8 mouse cellular contexts compared by ENCODE assay signal in genomic region chr4:43043644-43044357, GRCm38 (mm10). TPM values are rescaled to one million over a fixed set of nuclear protein-coding genes. Genes with fewer than 3 reads are reported as not detected.
A peak's percentile ranks its signal among the peaks of the same experiment; 100 is the strongest.
DNase-seq lines count a peak whose midpoint lies in the region; ATAC-seq and TF ChIP-seq lines count a peak whose summit lies in the region.

No protein-coding gene starts in this region.

- peak overlapping the region; percentile 72 for H3K4me3 ChIP-seq in heart, embryonic 15.5 days
- H3K4me3 ChIP-seq in kidney, postnatal 0 days (replicated peaks; ENCODE audit: low read depth, low read length): no peak overlapping the region
- H3K4me3 ChIP-seq in lung, postnatal 0 days (ENCODE audit: low read depth, low read length): peak overlapping the region; percentile 10; the same call in 1 of the 2 replicates
- H3K4me3 ChIP-seq in olfactory bulb, adult 2 months (ENCODE audit: insufficient read depth, low read depth, low read length): peak overlapping the region; percentile 13; the same call in 1 of the 2 replicates

- WGBS in heart, embryonic 15.5 days: 19% methylated on average over 7 of the region's 7 CpGs
- WGBS in kidney, postnatal 0 days: 20% methylated on average over 7 of the region's 7 CpGs
- 17% methylated on average over 7 of the region's 7 CpGs for WGBS in lung, postnatal 0 days
- WGBS in olfactory bulb, adult 2 months: 11% methylated on average over 7 of the region's 7 CpGs

- H3K36me3 ChIP-seq in heart, embryonic 15.5 days: no peaks in the 10 kb centered on the region
- no peaks in the 10 kb centered on the region for H3K36me3 ChIP-seq in kidney, postnatal 0 days (ENCODE audit: insufficient read depth, low read length)
- no peaks in the 10 kb centered on the region for H3K36me3 ChIP-seq in lung, postnatal 0 days (ENCODE audit: insufficient read depth, low read length)

- H3K9me3 ChIP-seq in heart, embryonic 15.5 days (replicated peaks): no peaks in the 10 kb centered on the region
- H3K9me3 ChIP-seq in kidney, postnatal 0 days (replicated peaks; ENCODE audit: low read length): no peaks in the 10 kb centered on the region
- H3K9me3 ChIP-seq in lung, postnatal 0 days (ENCODE audit: low read length): no peaks in the 10 kb centered on the region

- no peak for TF ChIP-seq CTCF in kidney, postnatal 0 days (IDR thresholded peaks at IDR 0.05; ENCODE audit: low read depth)
- TF ChIP-seq CTCF in lung, postnatal 0 days (IDR thresholded peaks at IDR 0.05): no peak
- TF ChIP-seq CTCF in olfactory bulb, adult 2 months (IDR thresholded peaks at IDR 0.05; ENCODE audit: insufficient read depth, low read depth, low read length): no peak

- H3K4me1 ChIP-seq in heart, embryonic 15.5 days (replicated peaks): peaks cover 43% of the 10 kb centered on the region
- H3K4me1 ChIP-seq in kidney, postnatal 0 days (replicated peaks; ENCODE audit: insufficient read depth, low read length): peaks cover 24% of the 10 kb centered on the region
- peaks cover 18% of the 10 kb centered on the region for H3K4me1 ChIP-seq in lung, postnatal 0 days (ENCODE audit: insufficient read depth, low read depth, low read length)
- H3K4me1 ChIP-seq in olfactory bulb, adult 2 months (ENCODE audit: control insufficient read depth, insufficient read depth, low read length): peaks cover 23% of the 10 kb centered on the region

- H3K4me2 ChIP-seq in heart, embryonic 15.5 days: peak overlapping the region; percentile 82
- peak overlapping the region; percentile 82 for H3K4me2 ChIP-seq in kidney, postnatal 0 days (ENCODE audit: low read length)
- peak overlapping the region; percentile 82 for H3K4me2 ChIP-seq in lung, postnatal 0 days (replicated peaks; ENCODE audit: low read depth, low read length)

- ATAC-seq in heart, embryonic 15.5 days (replicated peaks; ENCODE audit: insufficient number of reproducible peaks, insufficient read depth, low FRiP score, low read depth): no peak; the same call in 1 of the 2 replicates
- ATAC-seq in kidney, postnatal 0 days (replicated peaks; ENCODE audit: low FRiP score, low read depth): no peak
- ATAC-seq in lung, postnatal 0 days: peak; percentile 18

- DNase-seq in 3134 (ENCODE audit: extremely low read depth, insufficient read length, low spot score) (peak; percentile 55), ES-CJ7 (ENCODE audit: low read depth, low spot score) (peak; percentile 85)
- peak; percentile 90 for DNase-seq in embryo, embryonic 11 days
- peak; percentile 84 for DNase-seq in kidney, postnatal 0 days (ENCODE audit: low spot score)
- peak; percentile 95 for DNase-seq in lung, postnatal 0 days (ENCODE audit: low spot score)
- peak; percentile 61 for DNase-seq in yolk sac, embryonic 10.5 days (ENCODE audit: low spot score)

- TF ChIP-seq EP300 in lung, postnatal 0 days (IDR thresholded peaks at IDR 0.05): no peak

- peak overlapping the region; percentile 38 for H3K9ac ChIP-seq in heart, embryonic 15.5 days
- 0 out of 2 replicates have a peak overlapping the region, but pooled peaks have one; percentile 55 for H3K9ac ChIP-seq in kidney, postnatal 0 days (ENCODE audit: low read depth, low read length)
- no peak overlapping the region; the same call in 1 of the 2 replicates for H3K9ac ChIP-seq in lung, postnatal 0 days (replicated peaks; ENCODE audit: low read depth)

- H3K27ac ChIP-seq in heart, embryonic 15.5 days: peak overlapping the region; percentile 81
- peak overlapping the region; percentile 81 for H3K27ac ChIP-seq in kidney, postnatal 0 days
- H3K27ac ChIP-seq in lung, postnatal 0 days (ENCODE audit: low read length): peak overlapping the region; percentile 91
- peak overlapping the region; percentile 86 for H3K27ac ChIP-seq in olfactory bulb, adult 2 months (ENCODE audit: insufficient read depth, low read depth, low read length)

- H3K27me3 ChIP-seq in heart, embryonic 15.5 days: no peaks in the 10 kb centered on the region
- no peaks in the 10 kb centered on the region for H3K27me3 ChIP-seq in kidney, postnatal 0 days (ENCODE audit: insufficient read depth, low read length)
- H3K27me3 ChIP-seq in lung, postnatal 0 days (replicated peaks; ENCODE audit: insufficient read depth, low read length): no peaks in the 10 kb centered on the region

- TF ChIP-seq POLR2A in olfactory bulb, adult 2 months (IDR thresholded peaks at IDR 0.05; ENCODE audit: insufficient read depth, low read depth, low read length): no peak

RNA-seq across cellular contexts. Expression of gene Fam214b, which starts 2.2 kb away (rescaled TPM):
- polyA plus RNA-seq in heart, embryonic 15.5 days (2015; fragmentation: Nextera tagmentation; extraction: Ambion mirVana): 14.1 and 17.3 TPM in 2 replicates
- polyA plus RNA-seq in kidney, postnatal 0 days (2015; fragmentation: Nextera tagmentation; extraction: Ambion mirVana): 8.1 and 8.9 TPM in 2 replicates
- 10.7 and 10.9 TPM in 2 replicates for polyA plus RNA-seq in lung, postnatal 0 days (2015; fragmentation: Nextera tagmentation; extraction: Ambion mirVana)
- not detected in 2 replicates for polyA plus RNA-seq in olfactory bulb, adult 2 months (2012; ENCODE audit: insufficient read depth, insufficient read length, low replicate concordance, missing spikeins)

RNA-seq across cellular contexts. Expression of gene Stoml2, which starts 12.3 kb away (rescaled TPM):
- 189 and 209 TPM in 2 replicates for polyA plus RNA-seq in heart, embryonic 15.5 days (2015; fragmentation: Nextera tagmentation; extraction: Ambion mirVana)
- polyA plus RNA-seq in kidney, postnatal 0 days (2015; fragmentation: Nextera tagmentation; extraction: Ambion mirVana): 253 and 273 TPM in 2 replicates
- polyA plus RNA-seq in lung, postnatal 0 days (2015; fragmentation: Nextera tagmentation; extraction: Ambion mirVana): 123 and 140 TPM in 2 replicates
- polyA plus RNA-seq in olfactory bulb, adult 2 months (2012; ENCODE audit: insufficient read depth, insufficient read length, low replicate concordance, missing spikeins): not detected in 2 replicates

RNA-seq across cellular contexts. Expression of gene Unc13b, which starts 15.0 kb away (rescaled TPM):
- polyA plus RNA-seq in heart, embryonic 15.5 days (2015; fragmentation: Nextera tagmentation; extraction: Ambion mirVana): 10.1 and 11.8 TPM in 2 replicates
- polyA plus RNA-seq in kidney, postnatal 0 days (2015; fragmentation: Nextera tagmentation; extraction: Ambion mirVana): 3.3 and 3.8 TPM in 2 replicates
- 3.0 and 4.9 TPM in 2 replicates for polyA plus RNA-seq in lung, postnatal 0 days (2015; fragmentation: Nextera tagmentation; extraction: Ambion mirVana)
- polyA plus RNA-seq in olfactory bulb, adult 2 months (2012; ENCODE audit: insufficient read depth, insufficient read length, low replicate concordance, missing spikeins): not detected in 2 replicates

RNA-seq across cellular contexts. Expression of gene Pigo, which starts 18.2 kb away (rescaled TPM):
- 15.0 and 15.5 TPM in 2 replicates for polyA plus RNA-seq in heart, embryonic 15.5 days (2015; fragmentation: Nextera tagmentation; extraction: Ambion mirVana)
- 19.2 and 21.3 TPM in 2 replicates for polyA plus RNA-seq in kidney, postnatal 0 days (2015; fragmentation: Nextera tagmentation; extraction: Ambion mirVana)
- 9.5 and 9.8 TPM in 2 replicates for polyA plus RNA-seq in lung, postnatal 0 days (2015; fragmentation: Nextera tagmentation; extraction: Ambion mirVana)
- not detected in 2 replicates for polyA plus RNA-seq in olfactory bulb, adult 2 months (2012; ENCODE audit: insufficient read depth, insufficient read length, low replicate concordance, missing spikeins)

RNA-seq across cellular contexts. Expression of gene Fancg, which starts 33.5 kb away (rescaled TPM):
- 9.8 and 13.5 TPM in 2 replicates for polyA plus RNA-seq in heart, embryonic 15.5 days (2015; fragmentation: Nextera tagmentation; extraction: Ambion mirVana)
- 7.2 and 9.2 TPM in 2 replicates for polyA plus RNA-seq in kidney, postnatal 0 days (2015; fragmentation: Nextera tagmentation; extraction: Ambion mirVana)
- polyA plus RNA-seq in lung, postnatal 0 days (2015; fragmentation: Nextera tagmentation; extraction: Ambion mirVana): 6.4 and 7.9 TPM in 2 replicates
- polyA plus RNA-seq in olfactory bulb, adult 2 months (2012; ENCODE audit: insufficient read depth, insufficient read length, low replicate concordance, missing spikeins): not detected in 2 replicates

Comparison
In these comparisons a context has a peak if more than half of its experiments do, and no peak if none do; other contexts are left out.
1. RNA of gene Stoml2, which starts 12.3 kb away (polyA plus RNA-seq): 253 to 273 TPM in kidney, postnatal 0 days, 189 to 209 TPM in heart, embryonic 15.5 days and 123 to 140 TPM in lung, postnatal 0 days; not detected in olfactory bulb, adult 2 months; every median in the first group is over 100 times any median in the second.
2. Peak in every context shown above with its lines, with median percentiles within 50 percentile points of each other: DNase-seq, H3K27ac ChIP-seq and H3K4me2 ChIP-seq.